Mouse (Mus musculus) cerebellum, postnatal 36 days (tissue): ENCODE measurements around the gene Sstr3.

ENCODE experiments used
- DNase-seq, 2 experiments: peaks; one replicate each; pipeline ENCODE4 v3.0.0; 2021 to 2022; ENCODE audit warnings: mixed read lengths in 2 of 2

Sstr3 gene

DNA sequence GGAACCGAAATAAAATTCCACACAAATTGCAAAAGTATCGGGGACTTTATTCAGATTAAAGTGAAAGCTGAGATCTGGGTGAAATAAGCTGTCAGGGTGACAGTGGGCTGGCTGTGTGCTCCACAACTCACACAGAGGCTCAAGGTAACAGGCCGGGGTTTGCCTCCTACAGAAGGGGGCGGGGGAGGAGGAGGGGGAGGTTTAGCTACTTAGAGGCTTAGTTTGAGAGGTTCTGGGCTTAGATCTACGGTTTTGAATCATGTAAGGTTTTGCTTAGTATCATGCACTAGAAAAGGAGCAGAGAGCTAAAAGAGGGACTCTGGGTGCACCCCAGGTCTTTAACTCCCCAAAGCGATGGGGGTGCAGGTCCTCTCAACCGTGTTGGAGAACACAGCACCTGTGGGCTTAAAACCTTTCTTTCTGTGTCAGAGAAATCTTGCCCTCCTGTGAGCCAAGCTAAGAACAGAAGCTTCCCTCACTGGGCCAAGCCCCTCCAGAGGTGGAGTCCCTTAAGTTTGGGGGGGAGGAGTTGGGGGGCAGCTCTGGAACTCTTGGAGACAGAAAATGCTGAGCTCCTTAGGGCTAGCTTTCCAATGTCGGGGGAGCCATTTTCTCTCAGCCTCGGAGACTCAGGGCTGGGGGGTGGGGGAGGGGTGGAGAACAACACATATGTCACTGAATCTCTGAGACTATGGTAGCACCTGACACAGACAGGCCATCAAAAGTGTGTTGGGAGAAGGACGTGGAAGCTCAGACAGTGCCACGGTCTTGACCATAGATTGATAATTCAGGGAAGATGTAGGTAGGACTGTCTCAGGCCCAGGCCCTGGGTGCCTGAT lies 14.9 kb upstream of the Sstr3 start:
- no peak for DNase-seq

DNA sequence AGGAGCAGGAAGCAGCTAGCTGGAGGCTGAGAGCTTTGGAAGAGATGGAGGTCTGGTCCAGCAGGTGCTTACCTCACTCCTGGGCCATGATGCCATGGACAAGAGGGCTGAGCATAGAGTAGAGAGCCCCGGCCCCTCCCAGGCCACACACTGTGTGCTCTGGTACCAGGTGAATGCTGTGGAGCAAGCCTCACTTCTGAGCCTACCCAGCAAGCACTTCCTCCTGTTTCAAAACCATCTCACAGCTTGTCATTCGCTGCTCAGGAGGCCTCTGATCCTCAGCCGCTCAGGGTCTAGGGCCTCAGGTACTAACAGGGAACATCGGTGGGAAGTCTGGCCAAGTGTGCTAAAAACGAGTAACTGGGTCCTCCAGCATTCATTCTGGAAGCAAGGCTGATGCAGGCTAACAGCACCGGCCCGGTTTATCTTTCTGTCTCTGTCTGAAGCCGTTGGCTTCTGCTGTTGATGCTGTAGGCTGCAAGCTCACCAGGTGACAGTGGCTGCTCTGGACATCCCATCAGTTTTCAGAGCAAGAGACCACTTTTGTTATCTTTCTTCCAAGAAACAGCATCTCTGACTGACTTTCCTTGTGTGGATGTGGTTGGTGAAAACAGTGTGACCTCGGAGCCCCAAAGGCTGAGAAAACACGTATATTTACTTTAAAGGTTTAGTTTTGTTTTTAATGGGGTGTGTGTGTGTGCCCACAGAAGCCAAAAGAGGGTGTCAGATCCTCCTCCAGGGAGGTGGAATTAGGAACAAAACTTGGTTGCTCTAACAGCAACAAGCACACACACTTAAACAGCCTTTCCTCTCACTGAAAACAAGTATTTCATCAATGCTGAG lies 13.4 kb upstream of the Sstr3 start:
- no peak for DNase-seq

DNA sequence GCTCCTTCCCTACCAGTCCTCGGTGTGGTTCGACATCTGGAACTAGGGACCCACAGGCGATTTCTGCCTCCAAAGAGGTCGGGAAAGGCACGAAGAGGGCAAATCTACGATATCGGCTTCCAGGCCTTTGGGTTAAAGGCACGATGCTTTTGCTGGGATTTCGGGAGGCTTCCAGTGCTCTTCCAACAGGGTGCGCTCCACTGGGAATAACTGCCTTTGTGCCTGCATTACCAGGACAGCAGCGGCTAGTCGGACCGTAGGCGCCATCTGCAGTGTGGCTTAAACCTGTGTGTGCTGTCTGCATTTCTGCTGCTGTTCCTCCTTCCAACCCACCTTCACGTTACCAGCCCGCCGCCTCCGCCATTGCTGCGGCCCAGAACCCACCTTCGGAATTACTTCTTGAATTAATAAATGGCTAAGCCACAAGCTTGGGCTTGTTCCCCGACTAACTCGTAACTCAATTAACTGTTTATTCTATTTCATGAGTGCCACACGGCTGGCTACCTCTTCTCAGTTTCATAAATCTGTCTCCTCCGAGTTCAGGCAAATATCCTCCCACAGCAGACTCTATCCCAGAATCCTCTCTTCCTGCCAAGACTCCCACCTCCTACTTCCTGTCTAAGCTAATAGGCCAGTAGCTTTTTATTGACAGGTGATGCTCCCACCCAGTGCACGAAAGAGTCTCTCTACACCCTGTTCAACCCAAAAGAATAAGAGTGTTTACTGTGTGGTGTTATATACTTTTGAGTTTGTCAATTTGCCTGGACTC lies 10.2 kb upstream of the Sstr3 start:
- no peak for DNase-seq

DNA sequence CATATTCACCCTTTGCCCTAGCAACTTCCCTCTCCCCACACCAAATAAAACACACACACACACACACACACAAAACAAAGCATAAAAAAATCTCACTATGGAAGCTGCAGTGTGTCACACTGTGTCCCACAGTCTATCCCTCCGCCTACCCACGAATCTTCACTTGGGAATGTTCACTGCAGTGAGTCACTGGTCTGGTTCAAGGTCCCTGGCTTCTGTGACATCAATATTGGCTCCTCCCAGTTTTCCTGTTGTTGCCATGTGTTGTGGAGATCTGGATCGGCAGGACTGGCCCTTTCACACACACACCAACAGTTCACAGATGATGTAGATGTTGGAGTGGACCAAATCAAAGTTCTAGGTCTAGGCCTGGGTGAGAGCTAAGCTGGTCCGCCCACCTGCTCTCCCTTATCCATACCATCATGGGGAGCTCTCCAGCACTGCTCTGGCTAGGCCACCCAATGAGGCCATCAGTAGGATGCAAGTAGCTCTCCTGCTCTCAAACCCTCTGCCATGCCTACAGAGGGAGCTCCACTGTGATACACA lies 4.8 kb upstream of the Sstr3 start:
- DNase-seq: no peak

DNA sequence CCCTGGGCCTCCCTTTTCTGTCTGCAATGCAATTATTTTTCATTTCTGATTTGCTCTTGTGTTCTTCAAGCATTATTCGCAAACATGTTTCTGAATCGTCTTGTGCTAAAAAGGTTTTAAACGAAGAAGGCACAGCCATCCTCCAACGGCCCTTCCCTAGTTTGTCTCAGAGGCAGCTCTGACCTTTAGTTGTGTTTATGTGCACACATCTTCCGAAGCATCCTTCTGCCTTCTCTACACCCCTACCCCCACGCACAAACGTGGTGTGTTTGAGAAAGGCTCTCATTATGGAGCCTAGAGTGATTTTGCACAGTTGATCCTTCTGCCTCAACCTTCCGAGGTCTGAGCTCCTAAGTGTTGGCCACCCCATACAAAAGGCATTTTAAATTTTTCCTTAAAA lies 4.2 kb upstream of the Sstr3 start:
- DNase-seq: no peak

DNA sequence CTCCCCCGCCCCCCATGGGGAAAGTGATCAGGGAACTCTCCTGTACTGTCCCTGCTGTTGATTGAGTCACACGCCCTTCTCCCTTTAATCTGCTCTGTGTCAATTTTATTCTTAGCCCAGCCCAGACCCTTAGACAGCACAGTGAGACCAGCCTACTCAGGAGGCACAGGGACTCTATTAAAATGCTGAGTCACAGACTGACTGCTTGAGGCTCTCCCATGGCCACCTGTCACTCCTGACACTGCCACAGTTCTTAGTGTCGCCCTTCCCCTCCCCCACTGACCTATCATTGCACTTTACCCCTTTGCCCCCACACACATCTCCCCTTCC lies 3.8 kb upstream of the Sstr3 start:
- DNase-seq: no peak

DNA sequence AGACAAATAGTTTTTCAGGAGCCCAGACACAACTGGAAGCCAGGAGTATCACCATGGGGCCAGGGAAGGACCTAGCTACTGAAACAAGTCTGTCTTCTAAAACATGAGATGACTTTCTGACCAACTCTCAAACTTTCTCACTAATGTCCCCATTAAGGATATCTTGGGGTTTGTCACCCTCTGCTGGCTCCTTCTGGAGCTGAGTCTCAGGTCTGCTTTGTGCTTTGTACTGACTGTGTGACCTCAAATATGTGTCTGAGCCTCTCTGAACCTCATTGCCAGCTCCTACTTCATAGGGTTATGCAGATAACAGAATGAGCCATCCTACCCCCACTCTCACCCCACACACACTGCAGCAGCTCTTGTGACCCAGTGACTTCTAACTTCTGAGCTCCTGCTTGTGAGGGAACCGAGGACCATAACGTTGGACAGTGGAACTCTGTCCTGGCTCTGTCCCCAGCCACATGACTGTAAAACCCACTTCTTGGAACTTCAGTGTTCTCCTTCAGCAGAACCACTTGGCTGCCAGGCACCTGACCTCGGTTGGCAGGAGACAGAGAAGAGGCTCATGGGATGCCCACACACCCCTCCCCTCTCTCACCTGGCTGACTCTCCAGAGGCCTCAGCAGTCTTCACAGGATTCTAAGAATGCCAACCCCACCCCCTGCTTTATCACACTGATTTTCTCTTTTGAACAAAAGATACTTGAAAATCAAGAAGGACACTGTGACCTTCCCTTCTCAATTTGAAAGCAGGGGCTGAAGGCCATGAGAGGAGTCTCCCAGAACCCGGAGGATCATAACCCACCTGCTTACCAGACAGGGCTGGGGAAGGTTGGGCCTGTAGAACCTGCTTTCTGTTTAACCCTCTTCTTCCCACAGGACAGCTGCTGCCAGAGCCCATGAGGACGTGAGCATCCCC lies 3.2 kb upstream of the Sstr3 start:
- DNase-seq: peak in 1 of 2 experiments; percentile 46

DNA sequence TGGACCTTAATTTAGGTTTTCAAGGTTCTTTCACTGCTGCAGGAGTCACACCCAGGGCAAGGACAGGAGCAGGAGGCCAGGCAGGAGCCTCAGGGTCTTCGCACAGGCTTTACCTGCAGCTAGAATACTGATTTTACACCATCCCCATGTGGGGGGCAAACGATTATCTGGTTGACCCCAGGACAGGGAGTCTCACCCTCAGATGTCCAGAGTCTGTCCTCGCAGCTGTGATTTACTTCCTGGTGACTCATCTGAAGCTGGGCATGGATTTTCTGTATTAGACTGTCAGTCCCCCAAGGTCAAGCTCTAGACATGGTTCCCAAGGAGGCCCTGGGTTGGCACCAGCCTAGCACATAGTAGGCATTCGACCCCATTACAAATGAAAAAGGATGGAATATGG lies 1.6 kb upstream of the Sstr3 start:
- no peak for DNase-seq

DNA sequence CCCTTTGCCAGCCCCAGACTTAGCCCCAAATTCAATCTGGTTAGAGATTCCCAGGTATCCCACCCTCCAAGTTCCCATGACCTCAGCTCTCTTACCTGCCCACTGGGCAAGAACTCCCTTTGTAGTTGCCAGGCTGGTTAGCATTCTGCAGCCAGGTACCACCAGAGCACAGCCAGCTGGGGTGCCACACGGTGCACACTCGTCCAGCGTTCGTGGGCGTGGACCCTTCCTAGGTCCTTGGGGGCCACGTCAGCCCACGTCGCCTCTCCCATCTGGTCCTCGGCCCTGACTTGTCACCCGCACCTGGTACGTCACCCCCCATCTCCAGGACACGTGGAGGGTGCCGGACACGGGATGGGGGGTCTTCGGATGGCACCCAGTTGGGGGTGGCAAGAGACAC lies 444 bp downstream of the Sstr3 start:
- DNase-seq: peak in 1 of 2 experiments; percentile 35

DNA sequence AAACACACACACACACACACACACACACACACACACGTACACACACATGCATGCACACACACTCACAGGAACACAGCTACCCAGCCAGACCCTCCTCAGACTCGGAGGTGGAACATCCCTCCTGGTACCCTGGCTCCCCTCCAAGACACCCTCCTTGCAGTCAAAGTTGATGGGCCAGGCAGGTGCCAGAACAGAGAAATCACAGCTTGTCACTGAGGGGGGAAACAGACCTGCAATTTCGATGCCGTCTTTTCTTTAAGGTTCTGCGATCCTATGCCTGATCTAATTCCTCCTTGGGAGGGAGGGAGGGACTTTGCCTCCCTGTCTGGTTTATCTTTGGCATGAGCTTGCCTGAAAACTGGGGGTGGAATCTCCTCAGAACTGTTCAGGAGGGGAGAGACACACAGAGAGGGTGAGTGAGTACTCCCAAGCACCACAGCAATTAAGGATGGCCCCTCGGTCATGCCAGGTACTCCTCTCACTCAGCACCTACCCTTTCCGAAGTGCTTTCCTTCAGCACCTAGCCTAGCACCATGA lies 1.6 kb downstream of the Sstr3 start:
- peak; percentile 54 to 62 for DNase-seq

DNA sequence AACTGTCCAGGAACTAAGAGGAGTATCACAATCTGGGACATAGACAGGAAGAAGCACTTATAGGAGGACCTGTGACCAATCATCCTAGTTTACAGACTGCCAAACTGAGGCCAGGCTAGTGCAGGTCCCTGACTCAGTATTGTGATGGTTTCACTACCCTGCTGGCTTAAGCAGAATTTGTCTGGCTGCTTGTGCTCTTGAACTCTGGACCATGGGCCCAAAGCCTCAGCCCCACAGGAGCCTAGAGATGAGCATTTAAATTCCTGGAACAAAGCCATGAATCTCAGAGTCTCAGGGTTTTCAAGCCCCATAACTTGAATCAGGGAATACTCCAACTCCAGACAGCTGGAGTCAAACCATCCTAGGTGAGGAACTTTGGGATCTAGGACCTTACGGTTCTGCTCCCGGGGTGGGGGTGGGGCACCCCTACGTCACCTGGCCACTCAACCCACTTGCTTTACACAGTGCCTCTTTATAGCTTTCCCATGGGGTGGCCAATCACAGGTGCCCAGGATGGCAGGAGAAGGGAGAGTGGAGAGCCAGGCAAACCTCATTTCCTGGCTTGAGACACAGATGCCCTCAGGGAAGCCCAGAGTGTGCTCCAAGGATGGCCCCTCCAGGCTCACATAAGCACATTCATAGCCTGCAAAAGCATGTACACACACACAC lies 2.3 kb downstream of the Sstr3 start:
- peak; percentile 61 to 63 for DNase-seq

DNA sequence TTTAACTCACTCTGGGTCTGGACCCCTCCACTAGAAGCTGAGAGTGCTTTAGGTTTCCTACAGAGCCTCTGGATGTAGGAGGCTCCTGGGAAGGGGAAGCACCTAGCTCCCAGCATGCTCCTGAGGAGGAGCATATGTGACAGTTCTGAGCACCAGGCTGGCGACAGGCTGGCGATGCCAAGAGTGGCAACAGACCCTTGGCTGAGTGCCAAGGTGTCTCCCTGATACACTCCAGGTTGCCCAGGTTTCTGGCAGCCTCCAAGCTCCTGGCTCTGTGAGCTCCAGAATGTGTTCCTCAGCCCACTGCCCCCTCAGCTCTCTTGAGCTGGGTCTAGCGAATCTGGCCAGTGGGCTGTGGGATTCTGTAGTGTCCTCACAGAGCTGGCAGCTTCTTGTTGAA lies 2.9 kb downstream of the Sstr3 start:
- DNase-seq: peak; percentile 75 to 77

DNA sequence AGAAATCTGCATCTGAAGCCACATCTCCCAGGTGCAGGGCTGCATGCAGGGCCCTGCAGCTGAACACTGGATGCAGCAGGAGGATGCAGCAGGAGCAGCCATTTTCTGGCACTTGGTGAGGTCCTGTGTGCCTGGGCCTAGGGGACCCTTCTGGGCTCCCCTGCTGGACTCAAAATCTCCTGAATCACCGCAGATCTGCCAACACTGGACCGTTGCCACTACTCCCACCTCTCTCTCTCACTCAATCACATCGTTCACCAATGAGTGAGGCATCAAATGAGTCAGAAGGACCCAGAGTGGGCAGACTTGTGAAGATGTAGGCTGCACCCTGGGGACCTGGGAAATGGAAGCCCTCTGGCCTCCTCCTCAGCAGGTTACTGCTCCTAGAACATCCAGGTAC lies 3.4 kb downstream of the Sstr3 start:
- no peak for DNase-seq

DNA sequence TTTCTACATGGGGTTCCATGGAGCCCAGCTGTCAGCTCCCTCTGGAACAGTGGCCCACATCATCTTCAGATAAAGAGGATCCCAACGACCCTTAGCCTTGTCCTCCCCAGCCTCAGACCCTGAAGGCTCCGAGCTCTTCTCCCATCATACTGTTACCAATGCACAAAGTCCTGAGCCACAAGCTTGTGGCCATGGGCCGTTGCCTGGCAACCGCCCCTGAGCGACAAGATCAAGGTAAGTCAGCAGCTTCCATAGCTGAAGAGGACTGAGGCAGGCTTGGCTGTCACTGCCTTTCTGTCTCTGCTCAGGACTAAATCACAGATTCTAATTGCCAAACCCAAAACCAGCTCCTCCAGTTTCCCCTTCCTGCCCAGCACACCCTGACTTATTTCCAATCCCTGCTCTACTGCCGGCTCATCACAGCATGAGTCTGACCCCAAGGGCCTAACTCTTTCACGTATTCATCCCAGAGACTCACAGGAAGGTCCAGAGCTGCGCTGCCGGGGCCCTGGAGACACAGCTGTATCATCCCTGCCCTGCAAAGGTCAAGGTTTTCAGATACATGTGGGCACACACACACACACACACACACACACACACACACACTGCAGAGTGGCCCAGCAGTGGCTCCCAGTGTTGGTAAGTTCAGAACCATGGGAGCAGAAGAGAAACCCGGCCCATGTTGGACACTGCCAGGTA lies 8.6 kb downstream of the Sstr3 start:
- no peak for DNase-seq

DNA sequence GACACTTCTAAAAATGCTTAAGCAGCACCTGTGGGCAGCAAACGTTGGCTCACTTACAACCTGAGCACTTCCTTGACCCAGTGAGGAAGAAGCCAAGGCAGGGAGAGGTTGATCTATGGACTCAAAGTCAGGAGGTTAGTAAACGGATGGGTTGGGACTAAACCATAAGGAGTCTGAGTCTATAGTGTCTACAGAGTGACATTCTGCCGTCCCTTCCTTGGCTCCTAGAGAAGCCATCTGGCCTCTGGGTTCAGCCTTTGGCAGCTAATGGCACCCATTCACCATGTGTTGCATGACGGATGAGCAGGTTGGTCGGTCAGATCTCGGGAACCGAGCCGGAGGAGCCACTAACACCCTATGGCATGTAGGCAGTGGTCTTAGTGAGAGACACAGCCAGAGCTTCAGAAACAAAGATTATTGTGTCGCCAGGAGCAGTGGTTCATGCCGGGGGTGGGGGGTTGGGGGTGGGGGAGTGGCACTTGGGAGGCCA lies 11.1 kb downstream of the Sstr3 start:
- peak; percentile 74 to 79 for DNase-seq

DNA sequence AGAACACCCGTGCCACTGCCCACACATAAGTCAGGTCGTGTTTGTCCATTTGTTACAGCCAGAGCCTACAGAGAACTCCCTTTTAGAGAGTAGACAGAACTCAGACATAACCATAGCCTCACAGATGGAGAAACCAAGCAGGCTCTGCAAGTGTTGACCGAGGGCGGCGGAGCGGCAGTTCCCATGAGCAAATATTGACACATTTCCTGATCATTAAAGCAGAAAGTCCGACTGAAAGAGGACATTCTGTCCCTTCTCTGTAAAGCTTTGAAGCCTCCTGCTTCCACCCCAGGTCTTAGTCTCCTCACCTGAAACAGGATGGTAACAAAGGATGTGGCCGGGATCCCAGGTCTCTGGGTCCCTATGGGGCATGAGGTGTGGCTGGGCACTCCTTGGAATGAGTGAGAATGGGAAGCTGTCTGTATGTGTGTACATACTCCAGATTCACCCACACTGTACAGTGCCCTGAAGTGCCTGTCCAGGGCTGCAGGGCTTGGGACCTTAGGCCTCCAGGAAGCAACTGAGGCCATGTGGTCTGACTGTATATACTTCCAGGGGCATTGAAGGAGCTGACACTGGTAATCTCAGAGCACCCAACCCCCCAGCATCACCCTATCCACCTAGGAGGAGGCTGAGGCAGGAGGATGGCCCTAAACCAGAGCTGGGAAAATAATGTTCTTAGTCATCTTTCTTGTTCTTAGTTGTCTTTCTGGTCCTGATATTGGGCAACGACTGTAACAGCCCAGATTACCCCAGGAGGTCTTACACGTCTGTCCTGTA lies 11.7 kb downstream of the Sstr3 start:
- DNase-seq: no peak

DNA sequence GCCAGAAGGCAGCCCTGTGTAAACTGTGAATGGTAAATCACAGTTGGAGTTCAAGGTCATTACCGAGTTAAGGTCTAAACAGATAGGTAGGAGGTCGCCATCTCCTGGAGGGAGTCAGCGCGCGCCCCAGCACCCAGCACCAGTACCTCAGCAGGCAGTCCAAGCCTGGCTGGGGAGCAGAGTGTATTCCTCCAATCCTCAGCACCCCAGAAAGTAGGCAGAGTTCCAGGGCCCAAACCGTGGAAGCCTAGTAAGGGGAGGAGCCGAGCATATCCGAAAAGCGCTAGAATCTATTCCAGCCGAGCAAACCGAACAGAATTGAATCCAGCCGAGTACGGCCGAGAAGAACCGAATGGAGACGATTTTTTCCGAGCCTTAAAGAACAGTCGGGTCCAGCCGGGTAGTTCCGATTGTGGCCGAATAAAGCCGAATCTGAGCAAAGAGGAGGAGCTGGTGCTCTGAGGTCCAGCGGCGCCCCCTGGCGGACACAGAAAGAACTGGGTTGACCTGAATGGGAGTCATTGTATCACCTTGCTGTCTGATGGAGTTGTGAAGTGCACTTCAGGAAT lies 12.5 kb downstream of the Sstr3 start:
- DNase-seq: peak; percentile 100

DNA sequence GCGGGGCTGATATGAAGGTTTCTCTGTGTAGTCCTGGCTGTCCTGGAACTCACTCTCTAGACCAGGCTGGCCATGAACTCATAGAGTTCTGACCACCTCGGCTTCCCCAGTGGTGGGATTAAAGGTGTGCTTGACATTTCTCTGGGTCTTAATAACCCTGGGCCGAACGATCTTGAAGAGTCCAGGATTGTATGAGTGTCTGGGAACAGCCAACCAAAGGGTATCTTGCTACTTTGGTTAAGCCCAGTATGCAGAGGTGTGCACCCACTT lies 13.1 kb downstream of the Sstr3 start:
- peak in 1 of 2 experiments; percentile 38 for DNase-seq
